9 mouse cellular contexts compared by ENCODE assay signal in genomic region chr6:124998066-124998465, GRCm38 (mm10). TPM values are rescaled to one million over a fixed set of nuclear protein-coding genes. Genes with fewer than 3 reads are reported as not detected.
DNase-seq lines count a peak whose midpoint lies in the region; ATAC-seq and TF ChIP-seq lines count a peak whose summit lies in the region.
"Had no signal": no experiment of that assay in that cellular context is flagged by ENCODE, and none has a peak within 500 bp of the region (broad histone marks: within the 10 kb centered on the region; RNA-seq: fewer than 3 reads in every experiment).

No protein-coding gene starts in this region.

- WGBS in intestine, embryonic 15.5 days = 15% methylated on average over 8 of the region's 8 CpGs
- 12% methylated on average over 8 of the region's 8 CpGs for WGBS in intestine, postnatal 0 days
- WGBS in hindbrain, embryonic 13.5 days = 7% methylated on average over 8 of the region's 8 CpGs
- WGBS in midbrain, postnatal 0 days = 4% methylated on average over 8 of the region's 8 CpGs

- no peak overlapping the region for H3K9ac ChIP-seq in intestine, embryonic 15.5 days
- H3K9ac ChIP-seq in intestine, postnatal 0 days (ENCODE audit: low read depth, low read length) = no peak overlapping the region
- H3K9ac ChIP-seq in hindbrain, embryonic 13.5 days = peak overlapping the region; percentile 93
- H3K9ac ChIP-seq in midbrain, postnatal 0 days (replicated peaks; ENCODE audit: low read length, poor library complexity, severe bottlenecking) = peak overlapping the region; percentile 93
- H3K9ac ChIP-seq: liver, embryonic 15.5 days had no signal

- H3K4me2 ChIP-seq in intestine, embryonic 15.5 days (replicated peaks) = peak overlapping the region; percentile 100; the same call in 1 of the 2 replicates
- no peak overlapping the region for H3K4me2 ChIP-seq in intestine, postnatal 0 days (replicated peaks; ENCODE audit: low read depth)
- peak overlapping the region; percentile 84 for H3K4me2 ChIP-seq in hindbrain, embryonic 13.5 days
- H3K4me2 ChIP-seq in midbrain, postnatal 0 days (ENCODE audit: low read depth, low read length, poor library complexity, severe bottlenecking) = peak overlapping the region; percentile 69

- peaks cover 64% of the 10 kb centered on the region for H3K27me3 ChIP-seq in intestine, embryonic 15.5 days (replicated peaks)
- H3K27me3 ChIP-seq in intestine, postnatal 0 days (replicated peaks; ENCODE audit: control insufficient read depth, insufficient read depth, low read length) = peaks cover 59% of the 10 kb centered on the region
- peaks cover 93% of the 10 kb centered on the region for H3K27me3 ChIP-seq in hindbrain, embryonic 13.5 days
- H3K27me3 ChIP-seq in midbrain, postnatal 0 days (ENCODE audit: insufficient read depth, low read length) = peaks cover 10% of the 10 kb centered on the region; the same call in 1 of the 2 replicates

- H3K9me3 ChIP-seq in intestine, embryonic 15.5 days = no peaks in the 10 kb centered on the region
- no peaks in the 10 kb centered on the region for H3K9me3 ChIP-seq in intestine, postnatal 0 days (ENCODE audit: control insufficient read depth)
- no peaks in the 10 kb centered on the region for H3K9me3 ChIP-seq in hindbrain, embryonic 13.5 days
- H3K9me3 ChIP-seq in midbrain, postnatal 0 days (ENCODE audit: low read length) = no peaks in the 10 kb centered on the region
- H3K9me3 ChIP-seq: liver, embryonic 15.5 days had no signal

- no peak overlapping the region for H3K27ac ChIP-seq in intestine, embryonic 15.5 days
- H3K27ac ChIP-seq in intestine, postnatal 0 days (ENCODE audit: low read depth, low read length) = no peak overlapping the region
- no peak overlapping the region for H3K27ac ChIP-seq in hindbrain, embryonic 13.5 days
- peak overlapping the region; percentile 92; the same call in 1 of the 2 replicates for H3K27ac ChIP-seq in midbrain, postnatal 0 days (ENCODE audit: low read depth, low read length)
- H3K27ac ChIP-seq: liver, embryonic 15.5 days had no signal

- DNase-seq in ZHBTc4 (ENCODE audit: low read depth, low spot score) = peak; percentile 36
- no peak for DNase-seq in midbrain, postnatal 0 days (ENCODE audit: low spot score)
- DNase-seq in thymus, postnatal 36 days = no peak
- DNase-seq in testis, postnatal 14 days (ENCODE audit: low spot score) = no peak

- H3K36me3 ChIP-seq in intestine, embryonic 15.5 days = no peaks in the 10 kb centered on the region
- no peaks in the 10 kb centered on the region for H3K36me3 ChIP-seq in intestine, postnatal 0 days (ENCODE audit: control insufficient read depth, insufficient read depth)
- H3K36me3 ChIP-seq in hindbrain, embryonic 13.5 days = peaks cover 30% of the 10 kb centered on the region
- peaks cover 22% of the 10 kb centered on the region for H3K36me3 ChIP-seq in midbrain, postnatal 0 days (ENCODE audit: insufficient read depth, low read length)
- H3K36me3 ChIP-seq: liver, embryonic 15.5 days had no signal

- H3K4me3 ChIP-seq in intestine, embryonic 15.5 days (replicated peaks) = no peak overlapping the region
- no peak overlapping the region for H3K4me3 ChIP-seq in intestine, postnatal 0 days (ENCODE audit: low read depth, low read length)
- peak overlapping the region; percentile 74 for H3K4me3 ChIP-seq in hindbrain, embryonic 13.5 days
- H3K4me3 ChIP-seq in midbrain, postnatal 0 days (ENCODE audit: low read depth, low read length) = peak overlapping the region; percentile 82

- H3K4me1 ChIP-seq in intestine, embryonic 15.5 days (replicated peaks) = peaks cover 10% of the 10 kb centered on the region
- 0 out of 2 replicates have a peak, but pooled peaks cover 4% of the 10 kb centered on the region for H3K4me1 ChIP-seq in intestine, postnatal 0 days (replicated peaks; ENCODE audit: control insufficient read depth, insufficient read depth, low read length)
- peaks cover 42% of the 10 kb centered on the region for H3K4me1 ChIP-seq in hindbrain, embryonic 13.5 days (replicated peaks)
- peaks cover 18% of the 10 kb centered on the region for H3K4me1 ChIP-seq in midbrain, postnatal 0 days (ENCODE audit: insufficient read depth, low read length)

- ATAC-seq in intestine, embryonic 15.5 days = no peak
- no peak for ATAC-seq in intestine, postnatal 0 days
- no peak for ATAC-seq in hindbrain, embryonic 13.5 days (ENCODE audit: low FRiP score)
- no peak for ATAC-seq in midbrain, postnatal 0 days (ENCODE audit: low FRiP score)
- ATAC-seq in inflammation-experienced regulatory T-cells, adult 6 months = no peak

- TF ChIP-seq CTCF in intestine, postnatal 0 days (IDR thresholded peaks at IDR 0.05; ENCODE audit: low read depth) = no peak
- no peak for TF ChIP-seq CTCF in midbrain, postnatal 0 days (IDR thresholded peaks at IDR 0.05)

RNA-seq across cellular contexts. Expression of gene Pianp, which starts 1.6 kb away (rescaled TPM):
- polyA plus RNA-seq in intestine, embryonic 15.5 days (2015; fragmentation: Nextera tagmentation; extraction: Ambion mirVana) = 1.8 and 2.1 TPM in 2 replicates
- 1.8 and 2.1 TPM in 2 replicates for polyA plus RNA-seq in intestine, postnatal 0 days (2015; fragmentation: Nextera tagmentation; extraction: Ambion mirVana)
- 29.3 and 31.6 TPM in 2 replicates for polyA plus RNA-seq in hindbrain, embryonic 13.5 days (2015; fragmentation: Nextera tagmentation; extraction: Ambion mirVana)
- total RNA-seq in midbrain, postnatal 0 days (2014; rRNA removed) = 31.8 and 36.1 TPM in 2 replicates
- 97.0 and 97.5 TPM in 2 replicates for polyA plus RNA-seq in midbrain, postnatal 0 days (2015; fragmentation: Nextera tagmentation; extraction: Ambion mirVana)
- polyA plus RNA-seq in inflammation-experienced regulatory T-cells, adult 6 months (2017; shearing (Covaris generic)) = under 1 TPM in 2 of 3 experiments, not detected in 1; 0.46 to 0.48 TPM

RNA-seq across cellular contexts. Expression of gene Zfp384, which starts 10.9 kb away (rescaled TPM):
- 13.4 and 14.3 TPM in 2 replicates for polyA plus RNA-seq in intestine, embryonic 15.5 days (2015; fragmentation: Nextera tagmentation; extraction: Ambion mirVana)
- 8.2 TPM in 2 replicates for polyA plus RNA-seq in intestine, postnatal 0 days (2015; fragmentation: Nextera tagmentation; extraction: Ambion mirVana)
- polyA plus RNA-seq in hindbrain, embryonic 13.5 days (2015; fragmentation: Nextera tagmentation; extraction: Ambion mirVana) = 17.7 and 20.4 TPM in 2 replicates
- total RNA-seq in midbrain, postnatal 0 days (2014; rRNA removed) = 33.2 and 38.6 TPM in 2 replicates
- 9.0 and 9.7 TPM in 2 replicates for polyA plus RNA-seq in midbrain, postnatal 0 days (2015; fragmentation: Nextera tagmentation; extraction: Ambion mirVana)
- polyA plus RNA-seq in inflammation-experienced regulatory T-cells, adult 6 months (2017; shearing (Covaris generic)) = 1 to 10 TPM; 4.0 to 7.5 (median 4.0) TPM

RNA-seq across cellular contexts. Expression of gene Cops7a, which starts 32.7 kb away (rescaled TPM):
- polyA plus RNA-seq in intestine, embryonic 15.5 days (2015; fragmentation: Nextera tagmentation; extraction: Ambion mirVana) = 159 and 170 TPM in 2 replicates
- 105 and 110 TPM in 2 replicates for polyA plus RNA-seq in intestine, postnatal 0 days (2015; fragmentation: Nextera tagmentation; extraction: Ambion mirVana)
- polyA plus RNA-seq in hindbrain, embryonic 13.5 days (2015; fragmentation: Nextera tagmentation; extraction: Ambion mirVana) = 89.3 and 94.5 TPM in 2 replicates
- 108 and 131 TPM in 2 replicates for total RNA-seq in midbrain, postnatal 0 days (2014; rRNA removed)
- polyA plus RNA-seq in midbrain, postnatal 0 days (2015; fragmentation: Nextera tagmentation; extraction: Ambion mirVana) = 92.3 and 97.1 TPM in 2 replicates
- polyA plus RNA-seq in inflammation-experienced regulatory T-cells, adult 6 months (2017; shearing (Covaris generic)) = 10 to 100 TPM; 36.7 to 65.7 (median 62.6) TPM

RNA-seq across cellular contexts. Expression of gene Ing4, which starts 41.5 kb away (rescaled TPM):
- 96.2 and 103 TPM in 2 replicates for polyA plus RNA-seq in intestine, embryonic 15.5 days (2015; fragmentation: Nextera tagmentation; extraction: Ambion mirVana)
- polyA plus RNA-seq in intestine, postnatal 0 days (2015; fragmentation: Nextera tagmentation; extraction: Ambion mirVana) = 65.4 and 70.1 TPM in 2 replicates
- polyA plus RNA-seq in hindbrain, embryonic 13.5 days (2015; fragmentation: Nextera tagmentation; extraction: Ambion mirVana) = 168 and 175 TPM in 2 replicates
- 60.4 and 69.8 TPM in 2 replicates for total RNA-seq in midbrain, postnatal 0 days (2014; rRNA removed)
- 97.8 and 104 TPM in 2 replicates for polyA plus RNA-seq in midbrain, postnatal 0 days (2015; fragmentation: Nextera tagmentation; extraction: Ambion mirVana)
- 10 to 100 TPM; 39.9 to 61.7 (median 46.2) TPM for polyA plus RNA-seq in inflammation-experienced regulatory T-cells, adult 6 months (2017; shearing (Covaris generic))

RNA-seq across cellular contexts. Expression of gene Acrbp, which starts 51.4 kb away (rescaled TPM):
- 8.5 and 9.3 TPM in 2 replicates for polyA plus RNA-seq in intestine, embryonic 15.5 days (2015; fragmentation: Nextera tagmentation; extraction: Ambion mirVana)
- 3.1 and 4.1 TPM in 2 replicates for polyA plus RNA-seq in intestine, postnatal 0 days (2015; fragmentation: Nextera tagmentation; extraction: Ambion mirVana)
- 17.5 and 19.7 TPM in 2 replicates for polyA plus RNA-seq in hindbrain, embryonic 13.5 days (2015; fragmentation: Nextera tagmentation; extraction: Ambion mirVana)
- total RNA-seq in midbrain, postnatal 0 days (2014; rRNA removed) = 6.9 and 12.6 TPM in 2 replicates
- polyA plus RNA-seq in midbrain, postnatal 0 days (2015; fragmentation: Nextera tagmentation; extraction: Ambion mirVana) = 7.2 and 7.8 TPM in 2 replicates
- 10 to 100 TPM in 2 of 3 experiments, 1 to 10 TPM in 1; 5.6 to 23.2 (median 17.7) TPM for polyA plus RNA-seq in inflammation-experienced regulatory T-cells, adult 6 months (2017; shearing (Covaris generic))

Comparison
In these comparisons a context has a peak if more than half of its experiments do, and no peak if none do; other contexts are left out.
1. H3K4me3 ChIP-seq: peak in hindbrain, embryonic 13.5 days (single experiment) and midbrain, postnatal 0 days (single experiment); none in intestine, embryonic 15.5 days (single experiment) and intestine, postnatal 0 days (single experiment).
2. H3K9ac ChIP-seq: peak in hindbrain, embryonic 13.5 days (single experiment) and midbrain, postnatal 0 days (single experiment); none in intestine, embryonic 15.5 days (single experiment) and intestine, postnatal 0 days (single experiment).